Mouse (Mus musculus): Measurements from ENCODE around the gene Pdf.

- TF ChIP-seq CTCF (IDR thresholded peaks at IDR 0.05) (0 out of 2 replicates have a peak, but pooled peaks have one; percentile 3), EP300 (IDR thresholded peaks at IDR 0.05) (no peak)
Observed at GRCm38 (mm10) chr8:107031577-107032090, 16.8 kb downstream of the Pdf start.
